Mouse (Mus musculus): ENCODE results near the gene Nmt1. TPM values are rescaled to one million over a fixed set of nuclear protein-coding genes. Genes with fewer than 3 reads are reported as not detected.

Nmt1 gene
- polyA plus RNA-seq, 1 experiment, result 17.6 TPM

DNA sequence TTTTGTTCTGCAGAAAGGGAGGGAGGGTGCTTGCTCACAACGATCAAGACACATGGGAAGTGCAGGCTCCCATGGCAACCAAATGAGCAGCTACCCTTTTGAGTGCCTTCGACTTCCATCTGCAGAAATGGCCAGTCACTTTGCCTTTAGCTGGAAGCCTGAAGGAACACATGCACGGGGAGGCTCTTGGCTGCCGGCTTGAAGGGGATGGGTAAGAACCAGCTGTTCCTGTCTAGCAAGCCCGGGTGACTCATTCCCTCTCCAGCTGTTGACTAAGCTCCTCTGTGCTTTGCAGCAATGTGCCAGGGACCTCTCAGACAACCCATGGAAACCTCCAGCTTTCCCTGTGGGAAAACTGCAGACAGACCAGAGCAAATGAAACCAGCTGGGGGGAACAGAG lies 24.8 kb upstream of the Nmt1 start:
- Histone ChIP-seq H3K9me3 (no peaks in the 10 kb centered on the region), H3K4me3 (replicated peaks) (peak overlapping the region; percentile 38), H3K27me3 (replicated peaks) (no peaks in the 10 kb centered on the region), H3K4me1 (peaks cover 56% of the 10 kb centered on the region), H3K36me3 (replicated peaks; ENCODE audit: low read length) (peaks cover 20% of the 10 kb centered on the region)
- no peak for TF ChIP-seq GATA1 (IDR thresholded peaks at IDR 0.05; ENCODE audit: borderline replicate concordance, low read length)
- TF ChIP-seq FLI1 (IDR thresholded peaks at IDR 0.05; ENCODE audit: low read length), result no peak

- Histone ChIP-seq H3K36me3 (replicated peaks; ENCODE audit: low read length) (peaks cover 11% of the 10 kb centered on the region), H3K9me3 (peaks cover 2% of the 10 kb centered on the region; the same call in 1 of the 2 replicates), H3K27me3 (replicated peaks) (no peaks in the 10 kb centered on the region), H3K4me1 (peaks cover 42% of the 10 kb centered on the region), H3K4me3 (replicated peaks) (no peak overlapping the region)
- TF ChIP-seq FLI1 (IDR thresholded peaks at IDR 0.05; ENCODE audit: low read length), result no peak
- no peak for TF ChIP-seq GATA1 (IDR thresholded peaks at IDR 0.05; ENCODE audit: borderline replicate concordance, low read length)
Observed at GRCm38 (mm10) chr11:103004852-103005251, 23.1 kb upstream of the Nmt1 start.

GRCm38 (mm10) chr11:103005254-103005981 lies 22.6 kb upstream of the Nmt1 start:
- peaks cover 37% of the 10 kb centered on the region for H3K4me1 ChIP-seq
- TF ChIP-seq GATA1 (IDR thresholded peaks at IDR 0.05; ENCODE audit: borderline replicate concordance, low read length), result no peak
- no peak for TF ChIP-seq FLI1 (IDR thresholded peaks at IDR 0.05; ENCODE audit: low read length)
- peak overlapping the region; percentile 38 for H3K4me3 ChIP-seq (replicated peaks)
- peaks cover 2% of the 10 kb centered on the region; the same call in 1 of the 2 replicates for H3K9me3 ChIP-seq
- peaks cover 7% of the 10 kb centered on the region for H3K36me3 ChIP-seq (replicated peaks; ENCODE audit: low read length)
- no peaks in the 10 kb centered on the region for H3K27me3 ChIP-seq (replicated peaks)

- TF ChIP-seq GATA1 (IDR thresholded peaks at IDR 0.05; ENCODE audit: borderline replicate concordance, low read length) (no peak), FLI1 (IDR thresholded peaks at IDR 0.05; ENCODE audit: low read length) (no peak)
- Histone ChIP-seq H3K36me3 (replicated peaks; ENCODE audit: low read length) (peaks cover 12% of the 10 kb centered on the region), H3K4me3 (replicated peaks) (no peak overlapping the region), H3K9me3 (peaks cover 2% of the 10 kb centered on the region; the same call in 1 of the 2 replicates), H3K27me3 (replicated peaks) (no peaks in the 10 kb centered on the region), H3K4me1 (peaks cover 43% of the 10 kb centered on the region)
Observed at GRCm38 (mm10) chr11:103006286-103007000, 21.5 kb upstream of the Nmt1 start.

DNA sequence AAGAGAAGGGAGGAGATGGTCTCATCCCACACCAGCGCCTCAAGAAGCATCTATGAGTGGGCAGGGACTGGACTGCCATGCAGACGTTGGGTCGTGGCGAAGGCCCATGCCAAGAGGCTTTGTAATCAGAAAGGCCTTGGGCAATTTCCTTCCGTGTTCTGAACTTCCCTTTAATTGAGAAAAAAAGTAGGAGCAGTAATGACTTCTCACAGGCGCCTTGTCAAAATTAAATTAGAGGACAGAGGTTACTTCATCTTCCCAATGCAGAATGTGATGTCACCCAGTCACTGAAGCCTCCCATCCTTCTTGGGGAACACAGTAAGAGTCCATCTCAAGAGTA lies 21.0 kb upstream of the Nmt1 start:
- TF ChIP-seq FLI1 (IDR thresholded peaks at IDR 0.05; ENCODE audit: low read length) (no peak), GATA1 (IDR thresholded peaks at IDR 0.05; ENCODE audit: borderline replicate concordance, low read length) (no peak)
- Histone ChIP-seq H3K4me3 (replicated peaks) (no peak overlapping the region), H3K36me3 (replicated peaks; ENCODE audit: low read length) (peaks cover 12% of the 10 kb centered on the region), H3K27me3 (replicated peaks) (no peaks in the 10 kb centered on the region), H3K9me3 (peaks cover 2% of the 10 kb centered on the region; the same call in 1 of the 2 replicates), H3K4me1 (peaks cover 43% of the 10 kb centered on the region)

GRCm38 (mm10) chr11:103008558-103008957 lies 19.4 kb upstream of the Nmt1 start:
- H3K36me3 ChIP-seq (replicated peaks; ENCODE audit: low read length), result peaks cover 15% of the 10 kb centered on the region

DNA sequence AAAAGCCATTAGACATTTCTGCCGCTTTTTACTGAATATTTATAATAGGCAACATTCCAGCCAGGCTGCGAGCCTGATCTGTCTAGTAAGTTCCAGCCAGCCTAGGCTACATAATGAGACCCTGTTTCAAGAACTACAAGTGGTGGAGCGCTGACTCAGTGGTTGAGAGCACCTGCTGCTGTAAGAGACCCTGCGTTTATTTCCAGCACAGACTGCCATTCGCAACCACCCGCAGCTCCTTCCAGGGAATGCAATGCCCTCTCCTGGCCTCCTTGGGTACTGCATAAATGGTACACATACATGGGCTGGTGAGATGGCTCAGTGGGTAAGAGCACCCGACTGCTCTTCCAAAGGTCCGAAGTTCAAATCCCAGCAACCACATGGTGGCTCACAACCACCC lies 18.8 kb upstream of the Nmt1 start:
- peaks cover 2% of the 10 kb centered on the region; the same call in 1 of the 2 replicates for H3K9me3 ChIP-seq
- peaks cover 32% of the 10 kb centered on the region for H3K4me1 ChIP-seq
- no peak overlapping the region for H3K4me3 ChIP-seq (replicated peaks)
- no peaks in the 10 kb centered on the region for H3K27me3 ChIP-seq (replicated peaks)
- H3K36me3 ChIP-seq (replicated peaks; ENCODE audit: low read length), result peaks cover 15% of the 10 kb centered on the region
- no peak for TF ChIP-seq GATA1 (IDR thresholded peaks at IDR 0.05; ENCODE audit: borderline replicate concordance, low read length)
- no peak for TF ChIP-seq FLI1 (IDR thresholded peaks at IDR 0.05; ENCODE audit: low read length)

More at GRCm38 (mm10) chr11:103008558-103008957, 19.4 kb upstream of the Nmt1 start:
- H3K4me1 ChIP-seq, result peaks cover 33% of the 10 kb centered on the region
- TF ChIP-seq FLI1 (IDR thresholded peaks at IDR 0.05; ENCODE audit: low read length) (no peak), GATA1 (IDR thresholded peaks at IDR 0.05; ENCODE audit: borderline replicate concordance, low read length) (no peak)
- H3K27me3 ChIP-seq (replicated peaks), result no peaks in the 10 kb centered on the region
- peaks cover 2% of the 10 kb centered on the region; the same call in 1 of the 2 replicates for H3K9me3 ChIP-seq
- H3K4me3 ChIP-seq (replicated peaks), result no peak overlapping the region

DNA sequence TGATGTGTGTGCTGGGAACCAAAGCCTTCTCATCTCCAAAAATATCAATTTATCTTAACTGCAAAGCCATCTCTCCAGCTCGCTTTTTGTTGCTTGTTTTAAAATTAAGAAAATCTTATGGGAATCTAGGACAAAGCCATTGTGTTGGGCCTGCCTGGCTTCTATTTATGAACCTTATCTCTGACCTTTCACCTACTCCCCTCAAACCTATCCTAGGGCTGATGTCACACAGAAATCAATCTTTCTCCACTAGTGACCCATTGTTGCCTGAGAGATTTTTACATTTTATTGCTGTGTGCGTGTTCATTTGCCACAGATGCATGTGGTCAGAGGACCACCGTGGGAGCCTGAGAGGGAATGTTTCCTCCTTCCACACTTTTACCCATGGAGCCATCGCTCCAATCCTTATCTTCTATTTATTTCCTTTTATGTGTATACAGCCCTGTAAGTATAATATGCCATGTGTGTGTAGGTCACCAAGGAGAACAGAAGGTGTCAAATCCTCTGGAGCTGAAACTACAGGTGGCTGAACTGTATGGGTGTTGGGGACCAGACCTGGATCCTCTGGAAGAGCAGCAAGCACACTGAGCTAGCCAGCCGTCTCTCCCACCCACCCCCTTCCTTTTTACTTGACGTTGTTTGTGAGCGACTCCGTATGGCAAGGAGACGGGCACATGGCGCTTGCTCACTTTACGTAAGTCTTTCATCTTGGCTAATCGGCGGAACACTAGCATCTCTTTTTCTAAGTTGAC lies 17.4 kb upstream of the Nmt1 start:
- peaks cover 2% of the 10 kb centered on the region; the same call in 1 of the 2 replicates for H3K9me3 ChIP-seq
- H3K4me1 ChIP-seq, result peaks cover 26% of the 10 kb centered on the region
- H3K36me3 ChIP-seq (replicated peaks; ENCODE audit: low read length), result peaks cover 15% of the 10 kb centered on the region
- no peaks in the 10 kb centered on the region for H3K27me3 ChIP-seq (replicated peaks)
- H3K4me3 ChIP-seq (replicated peaks), result no peak overlapping the region
- TF ChIP-seq FLI1 (IDR thresholded peaks at IDR 0.05; ENCODE audit: low read length), result no peak
- TF ChIP-seq GATA1 (IDR thresholded peaks at IDR 0.05; ENCODE audit: borderline replicate concordance, low read length), result no peak

GRCm38 (mm10) chr11:103011206-103011497 lies 16.8 kb upstream of the Nmt1 start:
- no peak for TF ChIP-seq FLI1 (IDR thresholded peaks at IDR 0.05; ENCODE audit: low read length)
- TF ChIP-seq GATA1 (IDR thresholded peaks at IDR 0.05; ENCODE audit: borderline replicate concordance, low read length), result no peak
- peaks cover 15% of the 10 kb centered on the region for H3K36me3 ChIP-seq (replicated peaks; ENCODE audit: low read length)
- H3K4me3 ChIP-seq (replicated peaks), result no peak overlapping the region
- H3K9me3 ChIP-seq, result peaks cover 2% of the 10 kb centered on the region; the same call in 1 of the 2 replicates
- peaks cover 26% of the 10 kb centered on the region for H3K4me1 ChIP-seq
- no peaks in the 10 kb centered on the region for H3K27me3 ChIP-seq (replicated peaks)
